Mouse (Mus musculus) C2C12 (cell line): Measurements from ENCODE around the gene Kpnb1.

Experiments
- CEBPB ChIP-seq: IDR thresholded peaks from one replicate; pipeline ENCODE4 v1.6.1; 2011; ENCODE audit warnings: low read depth, mild to moderate bottlenecking, control low read depth, moderate library complexity
- CTCF ChIP-seq: IDR thresholded peaks from one replicate; pipeline ENCODE4 v1.5.1; 2011; ENCODE audit not compliant: control insufficient read depth, insufficient read depth, insufficient read length
- FOSL1 ChIP-seq: IDR thresholded peaks from one replicate; pipeline ENCODE4 v1.8.0; 2011; ENCODE audit warnings: mild to moderate bottlenecking, low read length; ENCODE audit not compliant: poor library complexity, insufficient read depth, severe bottlenecking
- MAX ChIP-seq: IDR thresholded peaks from one replicate; pipeline ENCODE4 v1.6.1; 2011; ENCODE audit warnings: mild to moderate bottlenecking, control low read depth
- MYOD1 ChIP-seq: IDR thresholded peaks from one replicate; pipeline ENCODE4 v1.6.1; 2011; ENCODE audit warnings: low read depth; ENCODE audit not compliant: control insufficient read depth, insufficient read length
- MYOG ChIP-seq: IDR thresholded peaks from one replicate; pipeline ENCODE4 v1.6.1; 2011; ENCODE audit not compliant: control insufficient read depth, insufficient read length; ENCODE audit errors: extremely low read depth

DNA sequence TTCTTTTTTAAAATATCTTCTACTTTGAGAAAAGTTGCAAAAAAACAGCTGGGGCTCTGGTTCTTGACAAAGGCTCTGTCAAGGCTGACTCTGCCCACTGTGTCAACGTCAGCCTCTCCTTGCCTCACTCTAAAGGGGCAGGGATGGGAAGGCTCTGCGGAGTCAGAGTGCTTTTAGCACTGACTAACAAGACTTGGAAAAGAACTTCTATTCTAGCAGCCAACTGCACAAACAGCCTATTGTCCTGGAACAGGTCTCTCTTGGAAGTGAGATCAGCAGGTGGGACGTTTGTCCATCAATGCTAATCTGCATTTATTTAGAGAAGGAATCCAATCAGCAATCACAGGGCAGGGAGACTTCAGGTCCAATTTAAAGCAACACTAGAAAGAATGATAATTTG, 35.8 kb upstream of the Kpnb1 start:
- TF ChIP-seq MAX: no peak
- TF ChIP-seq CTCF: no peak
- TF ChIP-seq CEBPB: no peak
- TF ChIP-seq FOSL1: no peak
- no peak for TF ChIP-seq MYOD1
- TF ChIP-seq MYOG: no peak
